Mouse (Mus musculus): ENCODE data around the gene Abhd16a.

DNA sequence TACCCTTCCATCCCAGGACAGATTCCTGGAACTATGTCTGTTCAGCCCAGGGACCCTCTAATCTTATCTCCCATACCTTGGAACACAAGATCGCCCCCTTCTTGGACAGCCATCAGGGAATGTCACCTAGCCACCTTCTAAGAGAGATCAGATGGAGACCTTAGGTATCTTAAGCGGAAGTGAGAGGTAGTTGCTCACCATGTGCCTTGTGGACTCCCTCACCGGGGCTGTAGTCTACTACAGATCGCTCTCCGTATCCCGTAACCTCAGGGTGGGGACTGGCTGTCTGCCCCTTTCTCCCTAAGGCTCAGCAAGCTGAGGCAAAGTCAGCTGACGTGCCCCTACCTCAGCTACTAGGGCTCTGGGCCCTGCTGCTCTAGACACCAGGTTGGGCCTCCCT, 15.0 kb downstream of the Abhd16a start:
- TF ChIP-seq CTCF (IDR thresholded peaks at IDR 0.05; ENCODE audit: low read depth, low read length): no peak
- no peak for TF ChIP-seq POLR2A (IDR thresholded peaks at IDR 0.05; ENCODE audit: borderline replicate concordance, low read depth, low read length)
